Mouse (Mus musculus): ENCODE data around the gene Ikzf1.

GRCm38 (mm10) chr11:11701378-11701777 is 16.6 kb downstream of the Ikzf1 start:
- no peak for TF ChIP-seq GATA1 (IDR thresholded peaks at IDR 0.05; ENCODE audit: low read length)
- no peak for TF ChIP-seq TAL1 (IDR thresholded peaks at IDR 0.05; ENCODE audit: low read length)

Measured in erythroblast, embryonic 14.5 days (primary cell).